8 mouse cellular contexts compared by ENCODE assay signal in the genomic region with DNA sequence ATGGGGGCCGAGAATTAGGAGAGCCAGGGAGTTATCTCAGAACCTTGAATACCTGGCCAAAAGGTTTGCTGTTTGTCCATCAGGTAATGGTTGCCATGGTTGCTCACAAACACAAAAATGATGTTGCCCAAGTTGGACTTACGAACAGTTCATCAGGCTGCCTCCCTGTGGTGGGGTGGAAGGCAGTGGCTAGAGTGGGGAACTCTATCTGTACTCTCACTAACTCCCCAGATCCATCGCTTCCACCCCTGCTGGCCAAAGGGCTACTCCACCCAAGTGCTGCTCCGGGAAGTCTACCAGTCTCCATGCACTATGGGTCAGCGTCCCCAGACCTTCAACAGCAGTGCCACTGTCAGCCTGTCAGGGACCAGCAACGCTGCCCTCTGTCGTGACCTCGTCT. TPM values are rescaled to one million over a fixed set of nuclear protein-coding genes. Genes with fewer than 3 reads are reported as not detected.
DNase-seq lines count a peak whose midpoint lies in the region; ATAC-seq and TF ChIP-seq lines count a peak whose summit lies in the region.

A gene (plus strand): TSS at position 301 of the 400 bp plus-strand sequence.

- no peaks in the 10 kb centered on the region for H3K9me3 ChIP-seq in intestine, embryonic 16.5 days (ENCODE audit: control insufficient read depth, low read length)

- H3K4me2 ChIP-seq in intestine, embryonic 16.5 days (ENCODE audit: low read depth, low read length), result no peak within 1 kb of the TSS

- intact Hi-C loops in gastrocnemius, postnatal 36 days (cut with DNase I), result no loop called here

- no peaks in the 10 kb centered on the region for H3K36me3 ChIP-seq in intestine, embryonic 16.5 days (ENCODE audit: control insufficient read depth, insufficient read depth, low read length)

- no peak within 1 kb of the TSS for H3K4me3 ChIP-seq in intestine, embryonic 16.5 days (ENCODE audit: low read length)
- H3K4me3 ChIP-seq in olfactory bulb, adult 2 months (ENCODE audit: insufficient read depth, low read depth, low read length), result no peak within 1 kb of the TSS

- H3K9ac ChIP-seq in intestine, embryonic 16.5 days (ENCODE audit: low read depth, low read length), result no peak within 1 kb of the TSS

- peak; percentile 25 for DNase-seq in cerebellum, adult 9-11 months
- no peak for DNase-seq in cerebellum, adult 9-10 months
- DNase-seq in adrenal gland, postnatal 14 days, result no peak
- DNase-seq in gastrocnemius, postnatal 36 days, result no peak
- no peak for DNase-seq in cerebellum, postnatal 10 days
- no peak for DNase-seq in kidney, adult 18-20 months

- H3K27me3 ChIP-seq in intestine, embryonic 16.5 days (replicated peaks; ENCODE audit: control insufficient read depth, insufficient read depth, low read length), result peaks cover 33% of the 10 kb centered on the region; the same call in 1 of the 2 replicates

- no peak for ATAC-seq in intestine, embryonic 16.5 days

- no peak for TF ChIP-seq CTCF in olfactory bulb, adult 2 months (IDR thresholded peaks at IDR 0.05; ENCODE audit: insufficient read depth, low read depth, low read length)

- H3K4me1 ChIP-seq in intestine, embryonic 16.5 days (ENCODE audit: control insufficient read depth, insufficient read depth, low read length), result peaks cover 29% of the 10 kb centered on the region
- peaks cover 30% of the 10 kb centered on the region for H3K4me1 ChIP-seq in olfactory bulb, adult 2 months (ENCODE audit: control insufficient read depth, insufficient read depth, low read length)

- 58% methylated on average over 8 of the region's 8 CpGs for WGBS in intestine, embryonic 16.5 days
- 83% methylated on average over 8 of the region's 8 CpGs for WGBS in olfactory bulb, adult 2 months

- no peak within 1 kb of the TSS for H3K27ac ChIP-seq in intestine, embryonic 16.5 days (ENCODE audit: low read length)
- H3K27ac ChIP-seq in olfactory bulb, adult 2 months (ENCODE audit: insufficient read depth, low read depth, low read length), result no peak within 1 kb of the TSS

- no peak for TF ChIP-seq POLR2A in olfactory bulb, adult 2 months (IDR thresholded peaks at IDR 0.05; ENCODE audit: insufficient read depth, low read depth, low read length)

RNA-seq across cellular contexts. Expression of the gene that starts here (rescaled TPM):
- total RNA-seq in adrenal gland, postnatal 14 days (2021), result 77.2 and 90.9 TPM in 2 replicates
- 10 to 100 TPM; 14.2 to 17.6 TPM for total RNA-seq in gastrocnemius, postnatal 36 days (2021)
- polyA plus RNA-seq in intestine, embryonic 16.5 days (2015; fragmentation: Nextera tagmentation; extraction: Ambion mirVana), result 48.9 and 51.1 TPM in 2 replicates
- polyA plus RNA-seq in olfactory bulb, adult 2 months (2012; ENCODE audit: insufficient read depth, insufficient read length, low replicate concordance, missing spikeins), result not detected in 2 replicates
